Mouse (Mus musculus): ENCODE measurements around the gene Adcy6. TPM values are rescaled to one million over a fixed set of nuclear protein-coding genes. Genes with fewer than 3 reads are reported as not detected.

The Adcy6 gene
- polyA plus RNA-seq, 1 experiment from 2014 or later = 14.2 TPM

DNA sequence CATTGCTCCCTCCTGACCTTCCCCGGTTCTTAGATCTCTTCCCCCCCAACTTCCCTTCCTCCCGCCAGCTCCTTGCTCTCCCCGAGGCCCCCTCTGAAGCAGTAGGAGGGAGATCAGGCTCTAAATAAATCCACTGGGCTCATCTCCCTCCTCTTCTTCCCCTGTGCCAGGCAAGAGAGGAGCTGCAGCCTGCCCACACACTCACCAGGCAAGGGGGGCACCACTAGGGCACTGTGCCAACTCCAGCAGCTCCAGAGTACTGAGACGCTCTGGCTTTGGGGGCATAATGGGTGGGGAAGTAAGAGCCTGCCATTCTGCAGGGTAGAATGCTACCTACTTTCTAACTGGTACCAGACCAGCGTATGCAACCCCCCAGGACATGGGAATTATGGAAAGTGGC is 26.6 kb upstream of the Adcy6 start:
- WGBS = 45% methylated on average over 5 of the region's 5 CpGs
- Histone ChIP-seq H3K27ac (no peak overlapping the region), H3K27me3 (peaks cover 46% of the 10 kb centered on the region), H3K9me3 (no peaks in the 10 kb centered on the region), H3K9ac (peak overlapping the region; percentile 94), H3K4me3 (replicated peaks) (peak overlapping the region; percentile 80), H3K4me2 (peak overlapping the region; percentile 90), H3K36me3 (replicated peaks) (peaks cover 23% of the 10 kb centered on the region), H3K4me1 (peaks cover 54% of the 10 kb centered on the region)
- no peak for ATAC-seq (ENCODE audit: low FRiP score)

DNA sequence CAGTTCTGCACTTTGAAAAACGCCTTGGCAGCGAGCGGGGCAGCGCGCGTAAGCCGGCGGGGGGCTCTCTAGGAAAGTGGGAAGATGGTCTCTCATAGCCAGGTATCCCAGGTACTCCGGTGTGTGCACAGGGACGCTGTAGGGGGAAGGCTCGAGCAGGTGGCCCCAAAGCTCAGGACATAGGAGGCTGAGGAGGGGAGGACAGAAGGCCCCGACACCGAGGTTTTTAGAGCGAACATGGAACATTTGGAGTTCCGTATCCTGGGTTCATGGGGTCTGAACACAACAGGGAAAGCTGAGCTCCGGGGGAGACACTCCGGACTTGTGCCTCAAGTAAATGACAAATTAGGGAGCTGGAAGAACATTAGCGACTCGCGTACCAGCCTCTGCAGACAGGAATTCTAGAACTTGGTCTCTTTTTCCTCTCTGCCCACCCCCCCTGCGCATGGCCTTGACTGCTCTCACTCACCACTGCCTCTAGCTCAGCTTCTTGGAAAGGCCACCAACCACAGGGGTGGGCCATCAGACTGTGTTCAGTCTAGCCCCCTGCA is 25.5 kb upstream of the Adcy6 start:
- Histone ChIP-seq H3K4me2 (peak overlapping the region; percentile 90), H3K9ac (peak overlapping the region; percentile 94), H3K4me1 (peaks cover 64% of the 10 kb centered on the region), H3K4me3 (replicated peaks) (peak overlapping the region; percentile 80), H3K36me3 (replicated peaks) (peaks cover 11% of the 10 kb centered on the region), H3K27ac (peak overlapping the region; percentile 96), H3K9me3 (no peaks in the 10 kb centered on the region), H3K27me3 (peaks cover 58% of the 10 kb centered on the region)
- under 1% methylated on average over 21 of the region's 21 CpGs for WGBS
- peak; percentile 1; the same call in 1 of the 2 replicates for ATAC-seq (ENCODE audit: low FRiP score)

DNA sequence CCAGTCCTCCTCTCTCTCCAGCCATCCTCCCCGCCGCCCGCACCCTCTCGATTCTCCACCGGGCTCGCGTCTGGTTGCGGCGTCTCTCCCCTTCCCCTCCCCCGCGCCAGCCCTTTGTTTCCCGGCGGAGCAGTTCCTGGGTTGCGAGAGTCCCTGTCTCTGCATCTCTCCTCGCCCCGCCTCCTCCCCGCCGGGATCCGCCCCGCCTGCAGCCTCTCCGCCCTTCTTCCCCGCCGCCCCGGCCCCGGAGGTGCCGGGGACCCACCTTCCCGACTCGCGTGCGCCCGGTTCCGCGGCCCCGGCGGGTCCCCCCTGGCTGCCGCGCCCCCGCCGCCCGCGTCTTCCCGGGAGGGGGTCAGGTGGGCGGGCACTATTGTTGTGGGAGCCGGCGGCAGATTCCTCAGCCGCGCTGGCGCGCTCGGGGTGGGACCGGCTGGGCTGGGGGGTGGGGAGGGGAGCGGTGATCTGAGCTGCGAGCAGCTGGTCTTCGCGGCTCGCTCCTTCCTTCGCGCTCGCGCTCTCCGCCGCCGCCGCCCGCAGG is 24.7 kb upstream of the Adcy6 start:
- WGBS = 2% methylated on average over 60 of the region's 65 CpGs
- H3K27ac ChIP-seq = peak overlapping the region; percentile 96
- H3K36me3 ChIP-seq (replicated peaks) = peaks cover 4% of the 10 kb centered on the region
- no peaks in the 10 kb centered on the region for H3K9me3 ChIP-seq
- ATAC-seq (ENCODE audit: low FRiP score) = peak; percentile 82
- H3K4me3 ChIP-seq (replicated peaks) = peak overlapping the region; percentile 80
- H3K9ac ChIP-seq = peak overlapping the region; percentile 94
- peak overlapping the region; percentile 90 for H3K4me2 ChIP-seq
- peaks cover 64% of the 10 kb centered on the region for H3K4me1 ChIP-seq
- peaks cover 64% of the 10 kb centered on the region for H3K27me3 ChIP-seq

DNA sequence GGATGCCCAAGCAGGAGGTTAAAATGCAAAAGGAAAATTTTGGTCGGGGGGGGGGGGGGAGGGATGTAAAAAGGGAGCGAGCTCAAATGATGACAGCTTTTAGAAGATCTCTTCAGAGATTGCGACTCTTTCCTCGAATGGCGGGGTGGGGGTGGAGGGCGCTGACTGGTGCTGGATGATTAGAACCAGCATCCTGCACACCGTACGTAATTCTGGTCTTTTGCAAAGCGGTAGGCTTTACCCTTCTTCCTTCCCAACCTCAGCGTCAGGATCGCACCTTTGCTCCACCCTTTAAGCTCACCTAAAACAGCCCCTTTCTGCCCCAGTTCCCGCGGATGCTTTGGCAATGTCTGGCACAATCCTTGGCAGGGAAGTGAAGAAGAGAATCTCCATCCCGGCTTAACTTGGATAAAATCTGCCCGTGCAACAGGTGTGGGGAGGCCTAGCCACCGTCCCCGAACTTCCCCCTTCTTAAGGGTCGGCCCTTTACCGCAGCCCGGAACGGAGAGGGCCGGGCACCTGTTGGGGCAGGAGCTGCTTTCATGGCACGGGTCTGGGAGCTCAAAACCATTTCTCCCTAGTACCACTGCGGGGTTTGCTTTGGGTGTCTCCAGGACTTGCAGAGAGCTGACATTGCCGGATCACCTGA is 24.1 kb upstream of the Adcy6 start:
- Histone ChIP-seq H3K4me3 (replicated peaks) (peak overlapping the region; percentile 80), H3K27me3 (peaks cover 66% of the 10 kb centered on the region), H3K36me3 (replicated peaks) (no peaks in the 10 kb centered on the region), H3K9me3 (no peaks in the 10 kb centered on the region), H3K9ac (peak overlapping the region; percentile 94), H3K4me1 (peaks cover 70% of the 10 kb centered on the region), H3K4me2 (peak overlapping the region; percentile 90), H3K27ac (peak overlapping the region; percentile 96)
- under 1% methylated on average over 25 of the region's 25 CpGs for WGBS
- peak; percentile 3; the same call in 1 of the 2 replicates for ATAC-seq (ENCODE audit: low FRiP score)

DNA sequence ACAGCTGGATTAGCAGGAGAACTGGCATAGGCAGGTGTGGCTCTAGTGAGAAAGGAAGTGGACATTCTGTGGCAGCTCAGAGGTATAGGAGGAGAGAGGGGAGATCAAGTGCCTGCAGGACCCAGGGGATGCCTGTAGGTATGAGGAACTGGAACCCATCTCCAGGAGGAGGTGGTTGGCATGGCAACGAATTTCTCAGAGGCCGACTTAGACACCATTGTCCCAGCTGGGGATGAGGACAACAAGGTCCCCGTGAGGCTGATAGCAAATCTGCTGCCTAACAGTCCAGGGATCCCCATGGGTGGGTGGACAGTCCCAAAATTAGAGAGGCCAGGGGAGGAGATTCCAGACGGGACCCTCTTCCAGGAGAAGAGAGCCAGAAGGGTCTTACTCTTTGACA is 23.0 kb upstream of the Adcy6 start:
- peak overlapping the region; percentile 73; the same call in 1 of the 2 replicates for H3K27ac ChIP-seq
- H3K9me3 ChIP-seq = no peaks in the 10 kb centered on the region
- H3K9ac ChIP-seq = peak overlapping the region; percentile 94
- WGBS = 4% methylated on average over 4 of the region's 4 CpGs
- ATAC-seq (ENCODE audit: low FRiP score) = no peak
- peaks cover 79% of the 10 kb centered on the region for H3K4me1 ChIP-seq
- H3K4me2 ChIP-seq = peak overlapping the region; percentile 90
- peaks cover 75% of the 10 kb centered on the region for H3K27me3 ChIP-seq
- no peaks in the 10 kb centered on the region for H3K36me3 ChIP-seq (replicated peaks)
- H3K4me3 ChIP-seq (replicated peaks) = peak overlapping the region; percentile 80

DNA sequence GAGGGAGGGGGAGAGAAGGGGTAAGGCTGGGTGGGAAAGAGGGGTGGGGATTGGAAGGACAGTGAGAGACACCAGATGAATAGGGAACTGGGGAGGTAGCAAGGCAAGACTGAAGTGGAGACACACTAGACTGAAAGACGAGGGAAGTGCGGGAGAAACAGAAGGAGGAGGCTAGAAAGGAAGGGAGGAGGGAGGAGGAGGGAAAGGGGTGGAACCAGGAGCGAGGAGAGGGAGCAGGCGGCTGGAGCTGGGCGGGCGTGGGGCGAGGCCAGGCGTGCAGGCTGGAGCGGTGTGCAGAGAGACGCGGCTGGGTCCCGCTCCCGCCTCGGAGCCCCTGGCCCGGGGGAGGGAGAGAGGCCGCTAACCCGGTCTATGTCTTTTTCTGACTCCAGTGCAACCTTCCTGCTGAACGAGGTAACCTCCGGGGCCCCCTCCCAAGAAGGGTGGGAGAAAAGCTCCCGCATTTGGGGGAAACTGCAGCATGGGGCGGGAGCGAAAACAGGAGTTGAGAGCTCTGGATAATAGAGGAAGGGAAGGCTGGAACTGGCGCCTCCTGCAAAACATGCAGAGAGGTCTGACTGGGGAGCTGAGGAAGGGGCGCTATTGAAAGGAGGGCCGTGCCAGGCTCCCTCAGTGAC is 22.4 kb upstream of the Adcy6 start:
- peaks cover 73% of the 10 kb centered on the region for H3K4me1 ChIP-seq
- no peaks in the 10 kb centered on the region for H3K36me3 ChIP-seq (replicated peaks)
- H3K9me3 ChIP-seq = no peaks in the 10 kb centered on the region
- peak; percentile 65 for ATAC-seq (ENCODE audit: low FRiP score)
- peaks cover 81% of the 10 kb centered on the region for H3K27me3 ChIP-seq
- H3K4me3 ChIP-seq (replicated peaks) = peak overlapping the region; percentile 80
- peak overlapping the region; percentile 94 for H3K9ac ChIP-seq
- 0% methylated on average over 25 of the region's 25 CpGs for WGBS
- peak overlapping the region; percentile 90 for H3K4me2 ChIP-seq
- peak overlapping the region; percentile 73 for H3K27ac ChIP-seq

DNA sequence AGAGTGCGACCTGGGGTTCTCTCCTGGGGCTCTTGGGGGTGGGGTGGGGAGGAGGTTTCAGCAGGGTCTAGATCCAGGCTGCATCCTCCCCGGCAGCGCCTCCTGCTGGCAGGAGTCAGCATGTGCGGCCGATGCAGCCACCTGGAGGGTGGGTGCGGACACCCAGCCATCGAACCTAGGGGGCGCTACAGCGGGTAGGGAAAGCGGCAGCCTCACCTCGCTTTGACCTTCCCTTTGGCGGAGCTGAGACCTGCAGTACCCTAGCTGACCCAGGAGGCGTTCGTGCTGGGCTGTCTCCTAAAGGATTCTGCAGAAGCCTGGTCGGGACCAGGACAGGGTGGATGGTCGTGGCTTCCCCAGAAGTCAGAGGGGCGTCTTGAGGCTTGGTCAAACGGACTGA is 21.6 kb upstream of the Adcy6 start:
- H3K27ac ChIP-seq = peak overlapping the region; percentile 73; the same call in 1 of the 2 replicates
- H3K4me3 ChIP-seq (replicated peaks) = peak overlapping the region; percentile 80
- under 1% methylated on average over 18 of the region's 18 CpGs for WGBS
- no peaks in the 10 kb centered on the region for H3K9me3 ChIP-seq
- peak overlapping the region; percentile 94 for H3K9ac ChIP-seq
- H3K27me3 ChIP-seq = peaks cover 80% of the 10 kb centered on the region
- H3K4me2 ChIP-seq = peak overlapping the region; percentile 90
- H3K36me3 ChIP-seq (replicated peaks) = no peaks in the 10 kb centered on the region
- ATAC-seq (ENCODE audit: low FRiP score) = no peak
- H3K4me1 ChIP-seq = peaks cover 66% of the 10 kb centered on the region

DNA sequence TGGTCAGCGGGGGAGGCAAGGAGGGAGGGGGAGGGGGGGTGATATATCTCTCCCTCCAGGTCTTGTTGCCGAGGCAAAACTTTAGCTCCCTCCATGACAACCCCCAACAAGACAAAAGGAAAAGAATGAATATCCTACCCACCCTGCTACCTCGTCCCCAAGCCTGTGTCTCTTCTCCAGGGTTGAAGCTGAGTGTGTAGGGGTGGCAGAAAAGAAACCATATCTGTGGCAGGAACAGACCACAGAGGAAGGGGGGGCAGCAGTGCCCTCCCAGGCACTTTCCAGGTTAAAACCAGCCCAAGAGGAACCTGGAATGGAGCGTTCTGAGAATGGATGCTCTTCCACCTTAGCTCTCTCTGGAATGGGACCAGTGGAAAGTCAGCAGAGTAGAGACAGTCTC is 20.7 kb upstream of the Adcy6 start, which contains the start of gene Cacnb3:
Gene Cacnb3 (plus strand): TSS at position 301 of the 400 bp plus-strand sequence.
- Histone ChIP-seq H3K4me2 (peak within 1 kb of the TSS; percentile 90), H3K9ac (peak within 1 kb of the TSS; percentile 94), H3K36me3 (replicated peaks) (no peaks in the 10 kb centered on the region), H3K4me1 (peaks cover 65% of the 10 kb centered on the region), H3K27me3 (peaks cover 72% of the 10 kb centered on the region), H3K9me3 (no peaks in the 10 kb centered on the region), H3K27ac (peak within 1 kb of the TSS; percentile 73; the same call in 1 of the 2 replicates), H3K4me3 (replicated peaks) (peak within 1 kb of the TSS; percentile 80)
- ATAC-seq (ENCODE audit: low FRiP score) = no peak
- WGBS = 28% methylated on average over 4 of the region's 4 CpGs

DNA sequence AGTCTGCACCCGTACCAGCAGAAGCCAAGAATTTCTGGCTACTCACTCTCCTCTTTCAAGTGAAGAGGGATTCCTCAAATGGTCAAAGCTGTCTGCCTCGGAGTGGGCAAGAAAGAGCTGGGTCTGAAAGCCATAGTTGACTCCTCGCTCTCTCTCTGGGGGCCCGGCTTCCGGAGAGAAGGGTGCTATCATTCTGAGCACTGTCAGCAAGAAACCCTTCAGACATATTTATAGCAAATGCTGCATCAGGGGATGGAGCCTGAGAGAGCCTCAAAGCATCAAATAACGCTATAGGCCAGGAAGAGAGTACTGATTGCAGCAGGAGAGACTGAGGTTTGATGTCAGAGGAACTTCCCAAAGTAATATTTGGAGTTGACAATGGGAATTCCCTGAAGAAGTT is 19.6 kb upstream of the Adcy6 start:
- H3K27ac ChIP-seq = no peak overlapping the region
- no peaks in the 10 kb centered on the region for H3K9me3 ChIP-seq
- H3K4me3 ChIP-seq (replicated peaks) = no peak overlapping the region
- no peak for ATAC-seq (ENCODE audit: low FRiP score)
- H3K4me2 ChIP-seq = 0 out of 2 replicates have a peak overlapping the region, but pooled peaks have one; percentile 41
- WGBS = 58% methylated on average over 6 of the region's 6 CpGs
- peaks cover 59% of the 10 kb centered on the region for H3K4me1 ChIP-seq
- H3K9ac ChIP-seq = no peak overlapping the region
- no peaks in the 10 kb centered on the region for H3K36me3 ChIP-seq (replicated peaks)
- peaks cover 71% of the 10 kb centered on the region for H3K27me3 ChIP-seq

DNA sequence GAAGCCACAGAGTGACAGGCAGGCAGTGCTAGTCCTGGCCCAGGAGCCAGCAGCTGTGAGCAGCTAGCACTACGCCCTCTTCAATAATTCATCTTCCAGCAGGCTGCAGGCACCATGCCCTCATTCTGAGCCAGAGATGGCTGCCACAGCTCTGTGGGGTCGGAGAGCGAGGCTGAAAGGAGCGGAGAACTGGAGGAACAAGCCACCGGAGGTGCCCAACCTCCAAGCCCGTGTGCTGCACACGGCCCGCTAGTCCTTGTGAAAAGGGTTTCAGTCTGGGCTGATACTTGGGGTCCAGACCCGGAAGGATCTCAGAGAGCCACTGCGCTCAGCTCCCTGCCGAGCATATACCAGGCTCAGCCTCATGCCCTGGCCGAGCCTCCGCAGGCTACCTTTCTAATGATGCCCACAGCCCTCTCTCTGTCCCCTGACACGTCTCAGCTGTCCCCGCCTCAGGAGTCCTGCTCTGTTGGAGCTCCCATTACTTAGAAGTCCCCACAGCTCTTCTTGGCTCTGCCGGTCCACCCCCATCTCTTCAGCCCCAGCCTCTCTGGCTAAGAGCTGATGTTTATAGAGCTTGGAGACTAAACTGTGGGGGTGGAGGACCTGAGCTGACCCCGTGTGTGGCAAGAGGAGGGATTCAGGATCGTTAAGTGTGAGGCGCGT is 18.8 kb upstream of the Adcy6 start:
- Histone ChIP-seq H3K9ac (peak overlapping the region; percentile 33; the same call in 1 of the 2 replicates), H3K4me2 (peak overlapping the region; percentile 41), H3K9me3 (no peaks in the 10 kb centered on the region), H3K4me1 (peaks cover 56% of the 10 kb centered on the region), H3K36me3 (replicated peaks) (no peaks in the 10 kb centered on the region), H3K27me3 (peaks cover 68% of the 10 kb centered on the region), H3K4me3 (replicated peaks) (no peak overlapping the region), H3K27ac (no peak overlapping the region)
- 0 out of 2 replicates have a peak, but pooled peaks have one; percentile 14 for ATAC-seq (ENCODE audit: low FRiP score)
- WGBS = 9% methylated on average over 20 of the region's 20 CpGs

DNA sequence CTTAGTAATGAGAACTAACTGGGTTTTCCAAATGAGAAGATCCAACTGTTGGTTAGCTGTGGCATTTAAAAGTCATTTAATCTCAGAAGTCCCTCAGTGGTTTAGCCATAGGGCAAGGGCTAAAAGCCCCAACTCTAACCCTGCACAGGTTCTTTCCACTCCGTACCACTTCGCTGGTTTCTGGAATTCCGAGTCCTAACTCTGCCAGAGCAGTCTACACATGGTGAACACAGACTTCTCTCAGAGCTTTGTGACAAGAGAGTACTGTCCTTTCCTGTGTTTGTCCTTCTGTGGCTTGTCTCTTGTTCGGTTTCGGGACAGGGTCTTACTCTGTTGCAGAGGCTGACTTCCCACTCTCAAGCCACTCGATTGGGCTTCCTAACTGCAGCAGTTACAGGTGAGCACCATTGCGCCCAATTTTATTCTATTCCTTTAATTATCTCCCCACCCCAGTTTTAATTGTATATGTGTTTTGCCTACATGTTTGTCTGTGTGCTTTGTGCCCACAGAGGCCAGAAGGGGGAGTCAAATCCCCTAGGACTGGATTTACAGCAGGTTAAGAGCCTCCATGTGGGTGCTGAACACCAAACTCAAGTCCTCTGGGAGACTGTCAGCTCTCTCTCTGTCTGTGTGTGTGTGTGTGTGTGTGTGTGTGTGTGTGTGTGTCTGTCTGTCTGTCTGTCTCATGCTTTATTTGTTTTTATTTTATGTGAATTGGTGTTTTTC is 16.8 kb upstream of the Adcy6 start:
- peaks cover 57% of the 10 kb centered on the region for H3K27me3 ChIP-seq
- no peak overlapping the region for H3K9ac ChIP-seq
- peaks cover 46% of the 10 kb centered on the region for H3K4me1 ChIP-seq
- H3K4me2 ChIP-seq = no peak overlapping the region
- no peak overlapping the region for H3K4me3 ChIP-seq (replicated peaks)
- WGBS = 80% methylated on average over 7 of the region's 7 CpGs
- H3K9me3 ChIP-seq = no peaks in the 10 kb centered on the region
- no peak overlapping the region for H3K27ac ChIP-seq
- ATAC-seq (ENCODE audit: low FRiP score) = no peak
- no peaks in the 10 kb centered on the region for H3K36me3 ChIP-seq (replicated peaks)
